Mouse (Mus musculus) spleen, adult 2 months (tissue): ENCODE measurements around the gene Filip1l.

Experiments used
- CTCF ChIP-seq: fragments of 200-500 bp; IDR thresholded peaks from 2 replicates; pipeline ENCODE4 v1.5.1; 2011; ENCODE audit warnings: mild to moderate bottlenecking, inconsistent platforms; ENCODE audit not compliant: insufficient read depth, insufficient read length, insufficient replicate concordance; ENCODE audit errors: extremely low read depth
- POLR2A ChIP-seq: fragments of 200-500 bp; IDR thresholded peaks from 2 replicates; pipeline ENCODE4 v1.6.1; 2011; ENCODE audit warnings: low read depth, low read length, inconsistent platforms

DNA sequence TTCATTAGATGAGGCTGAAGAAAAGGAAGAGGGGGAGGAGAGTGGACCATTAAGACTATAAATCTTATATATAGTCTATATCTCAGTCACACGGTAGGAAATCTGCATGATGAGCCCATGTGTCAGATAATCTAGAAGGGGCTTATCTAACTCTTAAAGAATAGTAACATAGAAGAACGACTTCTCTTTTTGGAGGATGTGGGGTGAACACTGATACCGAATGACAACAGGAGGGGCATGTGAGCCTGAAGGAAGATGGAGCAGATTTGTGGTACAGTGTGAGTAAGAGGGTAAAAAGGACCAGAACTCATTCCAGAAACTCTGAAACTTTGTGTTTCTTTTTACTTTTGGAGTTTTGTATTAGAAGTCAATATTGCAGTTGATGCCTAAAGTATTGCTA is 156.2 kb downstream of the Filip1l start:
- TF ChIP-seq CTCF (no peak), POLR2A (no peak)
